ENCODE assay signal across 9 mouse cellular contexts in the genomic region with DNA sequence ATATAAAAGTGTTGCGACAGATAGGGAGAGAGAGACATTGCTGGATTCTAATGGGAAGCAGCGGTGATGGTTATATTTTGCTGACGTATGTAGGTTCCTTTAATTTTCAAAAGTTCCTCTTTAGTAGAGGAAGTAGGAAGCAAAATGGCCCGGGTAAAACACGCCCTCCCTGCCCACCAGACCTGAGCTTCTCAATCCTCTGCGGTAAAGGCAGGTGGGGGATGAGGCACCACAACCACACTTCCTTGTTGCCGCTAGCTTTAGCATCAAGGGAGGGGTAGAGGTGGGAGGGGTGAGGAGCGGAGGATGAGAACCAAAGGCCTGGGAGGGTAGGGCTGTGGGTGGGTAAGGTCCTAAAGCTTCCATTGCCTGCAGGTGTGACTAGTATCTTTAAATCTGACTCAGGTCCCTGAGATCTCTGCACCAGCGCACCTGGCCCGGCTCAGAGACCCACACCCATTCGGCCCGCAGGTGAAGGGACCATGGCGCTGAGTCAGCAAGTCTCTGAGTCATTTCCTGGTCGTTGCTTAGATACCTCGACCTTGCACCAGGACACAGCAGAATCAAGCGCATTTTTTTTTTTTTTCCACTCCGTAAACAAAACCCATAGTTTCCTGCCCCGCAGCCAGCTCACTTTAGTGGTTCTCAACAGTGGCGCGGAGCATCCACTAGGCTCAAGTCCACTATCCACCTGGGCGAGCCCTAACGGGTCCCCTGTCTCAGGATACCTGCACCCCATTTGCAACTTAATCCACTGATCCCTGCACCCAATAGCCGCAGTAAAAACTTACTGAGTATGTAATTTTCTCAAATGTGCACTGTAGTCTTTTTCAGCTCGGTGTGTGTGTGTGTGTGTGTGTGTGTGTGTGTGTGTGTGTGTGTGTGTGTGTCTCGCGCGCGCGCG. TPM values are rescaled to one million over a fixed set of nuclear protein-coding genes. Genes with fewer than 3 reads are reported as not detected.
A peak's percentile ranks its signal among the peaks of the same experiment; 100 is the strongest.
DNase-seq lines count a peak whose midpoint lies in the region; ATAC-seq lines count a peak whose summit lies in the region.
"Had no signal": no experiment of that assay in that cellular context is flagged by ENCODE, and none has a peak within 500 bp of the region (broad histone marks: within the 10 kb centered on the region; RNA-seq: fewer than 3 reads in every experiment).

No protein-coding gene starts in this region.

- no peaks in the 10 kb centered on the region for H3K36me3 ChIP-seq in hindbrain, embryonic 13.5 days
- H3K36me3 ChIP-seq in hindbrain, embryonic 12.5 days: no peaks in the 10 kb centered on the region
- no peaks in the 10 kb centered on the region for H3K36me3 ChIP-seq in limb, embryonic 15.5 days

- WGBS in hindbrain, embryonic 13.5 days: 38% methylated on average over 25 of the region's 30 CpGs
- WGBS in hindbrain, embryonic 12.5 days: 46% methylated on average over 30 of the region's 30 CpGs
- 34% methylated on average over 30 of the region's 30 CpGs for WGBS in limb, embryonic 15.5 days

- 0 out of 2 replicates have a peak, but pooled peaks have one; percentile 28 for ATAC-seq in hindbrain, embryonic 13.5 days (ENCODE audit: low FRiP score)
- ATAC-seq in hindbrain, embryonic 12.5 days (ENCODE audit: low FRiP score): no peak
- peak; percentile 40; the same call in 1 of the 2 replicates for ATAC-seq in limb, embryonic 15.5 days (ENCODE audit: insufficient number of reproducible peaks, low FRiP score, low TSS enrichment, low read depth)
- peak; percentile 94 for ATAC-seq in neutrophil, adult 5-6 weeks (ENCODE audit: extremely low read depth, insufficient number of reproducible peaks, low FRiP score, poor library complexity, severe bottlenecking)

- no peaks in the 10 kb centered on the region for H3K4me1 ChIP-seq in hindbrain, embryonic 13.5 days (replicated peaks)
- no peaks in the 10 kb centered on the region for H3K4me1 ChIP-seq in hindbrain, embryonic 12.5 days
- no peaks in the 10 kb centered on the region; the same call in 1 of the 2 replicates for H3K4me1 ChIP-seq in limb, embryonic 15.5 days

- peak; percentile 6 for DNase-seq in adrenal gland, postnatal 25 days
- DNase-seq in heart, postnatal 4 days: peak; percentile 12
- peak; percentile 47 to 62 for DNase-seq in urinary bladder, postnatal 4 days (ENCODE audit: low spot score in 2 of 2)
- no peak for DNase-seq in retina, embryonic 14.5 days (ENCODE audit: low spot score)

- 0 out of 2 replicates have a peak overlapping the region, but pooled peaks have one; percentile 0 for H3K4me2 ChIP-seq in hindbrain, embryonic 13.5 days
- H3K4me2 ChIP-seq in hindbrain, embryonic 12.5 days (replicated peaks): no peak overlapping the region
- H3K4me2 ChIP-seq in limb, embryonic 15.5 days: peak overlapping the region; percentile 19

- H3K27me3 ChIP-seq in hindbrain, embryonic 13.5 days: no peaks in the 10 kb centered on the region
- H3K27me3 ChIP-seq in hindbrain, embryonic 12.5 days: no peaks in the 10 kb centered on the region
- H3K27me3 ChIP-seq in limb, embryonic 15.5 days: no peaks in the 10 kb centered on the region

- H3K4me3 ChIP-seq in hindbrain, embryonic 13.5 days: no peak overlapping the region
- no peak overlapping the region for H3K4me3 ChIP-seq in hindbrain, embryonic 12.5 days
- 0 out of 2 replicates have a peak overlapping the region, but pooled peaks have one; percentile 1 for H3K4me3 ChIP-seq in limb, embryonic 15.5 days
- H3K4me3 ChIP-seq: myocyte had no signal

- peaks cover 4% of the 10 kb centered on the region; the same call in 1 of the 2 replicates for H3K9me3 ChIP-seq in hindbrain, embryonic 13.5 days
- H3K9me3 ChIP-seq in hindbrain, embryonic 12.5 days (replicated peaks): peaks cover 5% of the 10 kb centered on the region; the same call in 1 of the 2 replicates
- H3K9me3 ChIP-seq in limb, embryonic 15.5 days: no peaks in the 10 kb centered on the region

- no peak overlapping the region for H3K27ac ChIP-seq in hindbrain, embryonic 13.5 days
- no peak overlapping the region for H3K27ac ChIP-seq in hindbrain, embryonic 12.5 days
- H3K27ac ChIP-seq in limb, embryonic 15.5 days: 0 out of 2 replicates have a peak overlapping the region, but pooled peaks have one; percentile 6

- no peak overlapping the region for H3K9ac ChIP-seq in hindbrain, embryonic 13.5 days
- no peak overlapping the region for H3K9ac ChIP-seq in hindbrain, embryonic 12.5 days
- H3K9ac ChIP-seq in limb, embryonic 15.5 days: no peak overlapping the region

RNA-seq across cellular contexts. Expression of a gene that starts 14.1 kb away (rescaled TPM):
- polyA plus RNA-seq in hindbrain, embryonic 13.5 days (2015; fragmentation: Nextera tagmentation; extraction: Ambion mirVana): 225 and 247 TPM in 2 replicates
- polyA plus RNA-seq in hindbrain, embryonic 12.5 days (2016; fragmentation: Nextera tagmentation; extraction: Ambion mirVana): 606 and 628 TPM in 2 replicates
- total RNA-seq in adrenal gland, postnatal 25 days (2021): 205 and 211 TPM in 2 replicates
- 100 to 1,000 TPM; 243 to 300 TPM for total RNA-seq in heart, postnatal 4 days (2021)
- 1,981 and 2,196 TPM in 2 replicates for polyA plus RNA-seq in limb, embryonic 15.5 days (2015; fragmentation: Nextera tagmentation; extraction: Ambion mirVana)
- total RNA-seq in neutrophil, adult 5-6 weeks (2017): 584 and 660 TPM in 2 replicates

RNA-seq across cellular contexts. Expression of a gene that starts 37.7 kb away (rescaled TPM):
- polyA plus RNA-seq in hindbrain, embryonic 13.5 days (2015; fragmentation: Nextera tagmentation; extraction: Ambion mirVana): not detected in 2 replicates
- not detected in 2 replicates for polyA plus RNA-seq in hindbrain, embryonic 12.5 days (2016; fragmentation: Nextera tagmentation; extraction: Ambion mirVana)
- 0.58 and 1.5 TPM in 2 replicates for total RNA-seq in adrenal gland, postnatal 25 days (2021)
- total RNA-seq in heart, postnatal 4 days (2021): not detected
- 0.09 TPM in 1 of 2 replicates, not detected in the other for polyA plus RNA-seq in limb, embryonic 15.5 days (2015; fragmentation: Nextera tagmentation; extraction: Ambion mirVana)
- not detected in 2 replicates for total RNA-seq in neutrophil, adult 5-6 weeks (2017)
- polyA plus RNA-seq: myocyte had no signal

RNA-seq across cellular contexts. Expression of a gene that starts 48.7 kb away (rescaled TPM):
- 191 and 200 TPM in 2 replicates for polyA plus RNA-seq in hindbrain, embryonic 13.5 days (2015; fragmentation: Nextera tagmentation; extraction: Ambion mirVana)
- 233 and 244 TPM in 2 replicates for polyA plus RNA-seq in hindbrain, embryonic 12.5 days (2016; fragmentation: Nextera tagmentation; extraction: Ambion mirVana)
- 138 and 144 TPM in 2 replicates for total RNA-seq in adrenal gland, postnatal 25 days (2021)
- total RNA-seq in heart, postnatal 4 days (2021): 100 to 1,000 TPM; 174 to 179 TPM
- 826 and 857 TPM in 2 replicates for polyA plus RNA-seq in limb, embryonic 15.5 days (2015; fragmentation: Nextera tagmentation; extraction: Ambion mirVana)
- total RNA-seq in neutrophil, adult 5-6 weeks (2017): 406 and 416 TPM in 2 replicates
